Mouse (Mus musculus) liver, embryonic 16.5 days (tissue): ENCODE results near the gene Gm17409. TPM values are rescaled to one million over a fixed set of nuclear protein-coding genes. Genes with fewer than 3 reads are reported as not detected.

ENCODE experiments used
- ATAC-seq: fragments of 200-750 bp; cut with Nextera tagmentation; 2 replicates; pipeline ENCODE4 v1.8.0; 2017; ENCODE audit warnings: low read depth, mild to moderate bottlenecking, moderate number of reproducible peaks, moderate library complexity
- H3K27ac ChIP-seq: fragments of 300-500 bp; sonication (generic); 2 replicates; pipeline ENCODE4 v1.5.1; 2014; ENCODE audit warnings: mild to moderate bottlenecking, low read length
- H3K27me3 ChIP-seq: fragments of 300-500 bp; sonication (generic); 2 replicates; pipeline ENCODE4 v1.6.1; 2014; ENCODE audit warnings: low read depth, low read length, mixed read lengths; ENCODE audit not compliant: control insufficient read depth, insufficient read depth
- H3K36me3 ChIP-seq: fragments of 300-500 bp; sonication (generic); 2 replicates; pipeline ENCODE4 v1.6.1; 2014; ENCODE audit warnings: mild to moderate bottlenecking; ENCODE audit not compliant: control insufficient read depth, insufficient read depth
- H3K4me1 ChIP-seq: fragments of 300-500 bp; sonication (generic); 2 replicates; pipeline ENCODE4 v1.6.1; 2014; ENCODE audit warnings: low read depth, low read length, mixed read lengths; ENCODE audit not compliant: control insufficient read depth
- H3K4me2 ChIP-seq: fragments of 300-500 bp; sonication (generic); 2 replicates; pipeline ENCODE4 v1.6.1; 2014; ENCODE audit warnings: low read depth, low read length, mixed read lengths
- H3K4me3 ChIP-seq: fragments of 300-500 bp; sonication (generic); 2 replicates; pipeline ENCODE4 v1.5.1; 2014; ENCODE audit warnings: low read depth, mild to moderate bottlenecking, low read length
- H3K9ac ChIP-seq: fragments of 300-500 bp; sonication (generic); 2 replicates; pipeline ENCODE4 v1.6.1; 2014; ENCODE audit warnings: low read depth, low read length
- H3K9me3 ChIP-seq: fragments of 300-500 bp; sonication (generic); replicated peaks from 2 replicates; pipeline ENCODE4 v1.6.1; 2016; ENCODE audit warnings: low read length; ENCODE audit not compliant: control insufficient read depth
- WGBS: fragments of 180-500 bp; shearing (Covaris S2); extraction: QIAGEN DNeasy Blood & Tissue Kit; methylation state at CpG from one replicate; pipeline ENCODE4 v1.1.7; 2014; ENCODE audit not compliant: insufficient replicate concordance; 5-methylcytosine and 5-hydroxymethylcytosine counted together
- polyA plus RNA-seq: library from polyadenylated mRNA; unstranded; fragments of >200 nt; fragmentation: Nextera tagmentation; extraction: Ambion mirVana; gene quantifications from 2 replicates; pipeline ENCODE4 v1.2.1, GENCODE M21; 2015

The Gm17409 gene
- polyA plus RNA-seq, 1 experiment from 2014 or later, result not detected

DNA sequence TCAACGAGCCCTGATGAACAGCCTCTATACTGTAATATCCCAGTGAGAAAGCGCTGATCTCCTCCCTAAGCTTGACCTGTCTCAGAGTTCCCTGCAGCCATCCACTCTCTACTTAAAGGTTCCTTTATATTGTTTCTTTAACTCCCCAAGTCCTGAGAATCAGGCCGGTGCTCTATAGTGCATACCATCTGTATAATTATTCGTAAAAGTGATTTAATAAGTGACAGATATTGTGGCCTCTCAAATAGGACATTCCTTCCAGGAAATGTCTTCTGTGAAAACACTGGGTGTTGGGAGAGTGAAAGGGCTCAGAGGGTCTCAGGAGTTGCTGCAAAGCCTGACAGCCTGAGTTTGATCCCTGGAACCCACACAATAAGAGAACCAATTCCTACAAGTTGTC lies 8.2 kb downstream of the Gm17409 start:
- Histone ChIP-seq H3K4me1 (no peaks in the 10 kb centered on the region), H3K4me2 (no peak overlapping the region), H3K9ac (no peak overlapping the region), H3K27ac (no peak overlapping the region), H3K36me3 (no peaks in the 10 kb centered on the region; the same call in 1 of the 2 replicates), H3K4me3 (no peak overlapping the region), H3K27me3 (no peaks in the 10 kb centered on the region), H3K9me3 (no peaks in the 10 kb centered on the region)
- WGBS, result 78% methylated on average over 4 of the region's 4 CpGs
- ATAC-seq, result no peak

DNA sequence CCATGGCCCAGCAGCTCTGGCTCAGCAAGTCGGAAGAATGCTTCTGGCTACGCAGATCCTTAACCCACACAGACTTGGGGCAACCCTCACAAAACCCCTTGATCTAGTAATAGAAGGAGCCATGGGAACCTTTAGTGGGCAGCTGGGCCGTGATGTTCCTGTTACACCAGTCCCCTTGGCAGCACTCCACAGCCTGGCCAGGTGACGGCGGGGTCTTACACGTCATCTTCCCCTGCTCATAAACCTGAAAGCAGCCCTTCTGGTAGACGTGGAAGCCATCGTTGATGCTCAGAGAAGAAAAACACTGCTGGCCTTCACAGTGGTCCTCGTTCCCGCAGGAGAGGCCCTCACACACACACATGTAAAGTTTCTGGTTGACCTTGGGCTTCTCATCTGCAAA lies 9.6 kb downstream of the Gm17409 start:
- H3K27ac ChIP-seq, result no peak overlapping the region
- no peaks in the 10 kb centered on the region for H3K9me3 ChIP-seq
- no peaks in the 10 kb centered on the region for H3K4me1 ChIP-seq
- no peak overlapping the region for H3K9ac ChIP-seq
- no peaks in the 10 kb centered on the region for H3K27me3 ChIP-seq
- H3K4me2 ChIP-seq, result no peak overlapping the region
- H3K4me3 ChIP-seq, result no peak overlapping the region
- no peaks in the 10 kb centered on the region; the same call in 1 of the 2 replicates for H3K36me3 ChIP-seq
- no peak for ATAC-seq
- 67% methylated on average over 10 of the region's 10 CpGs for WGBS

DNA sequence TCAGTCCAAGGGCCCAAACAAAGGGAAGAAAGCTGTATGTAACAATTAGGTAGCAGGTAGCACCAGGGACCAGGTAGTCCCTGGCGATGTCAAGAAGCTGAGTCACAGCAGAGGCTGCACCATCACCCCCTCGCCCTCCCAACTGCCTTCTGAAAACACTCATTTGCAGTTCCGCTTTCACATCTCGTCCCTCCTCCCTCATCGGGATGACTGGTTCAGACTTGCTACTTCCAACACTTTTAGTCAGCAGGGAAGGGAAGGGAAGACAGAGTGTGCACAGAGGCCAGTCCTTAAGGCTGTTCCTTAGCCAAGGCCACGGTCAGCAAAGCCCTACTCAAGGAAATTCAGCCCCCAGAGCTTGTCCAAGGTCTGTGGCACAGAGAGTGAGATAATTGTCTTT lies 10.8 kb downstream of the Gm17409 start:
- H3K36me3 ChIP-seq, result no peaks in the 10 kb centered on the region; the same call in 1 of the 2 replicates
- no peak overlapping the region for H3K4me3 ChIP-seq
- no peak overlapping the region for H3K27ac ChIP-seq
- no peak overlapping the region for H3K9ac ChIP-seq
- WGBS, result 45% methylated on average over 6 of the region's 6 CpGs
- no peak overlapping the region for H3K4me2 ChIP-seq
- no peaks in the 10 kb centered on the region for H3K9me3 ChIP-seq
- no peaks in the 10 kb centered on the region for H3K27me3 ChIP-seq
- H3K4me1 ChIP-seq, result no peaks in the 10 kb centered on the region
- no peak for ATAC-seq

DNA sequence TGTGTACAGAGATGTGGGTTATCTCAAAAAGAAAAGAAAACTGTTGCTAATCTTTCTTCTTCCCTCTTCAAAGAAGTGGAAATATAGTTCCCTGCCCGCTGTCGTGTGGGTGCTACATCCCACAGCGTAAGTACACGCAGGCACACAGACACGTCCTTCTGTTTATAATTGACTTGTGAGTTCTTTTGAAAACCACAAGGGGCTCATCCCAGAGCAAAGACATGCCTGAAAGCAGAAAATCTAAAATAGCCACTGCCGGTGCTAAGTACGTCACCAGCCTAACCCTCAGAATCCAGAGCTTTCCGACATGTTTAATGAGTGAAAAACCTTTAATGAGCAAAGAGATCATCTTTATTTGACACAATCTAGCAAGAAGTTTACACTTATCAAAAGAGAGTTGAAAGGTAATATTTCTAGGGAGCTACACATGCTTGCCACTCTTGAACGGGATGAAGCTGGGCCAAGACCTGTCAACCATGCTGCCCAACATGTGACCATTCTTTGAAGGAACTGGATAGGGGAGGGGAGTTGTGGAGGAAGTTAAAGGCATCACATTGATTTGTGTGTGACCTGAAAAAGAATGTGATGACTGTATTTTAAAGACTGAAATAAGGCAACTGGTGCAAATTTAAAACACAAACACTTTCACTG lies 11.7 kb downstream of the Gm17409 start:
- H3K36me3 ChIP-seq, result no peaks in the 10 kb centered on the region; the same call in 1 of the 2 replicates
- H3K9ac ChIP-seq, result no peak overlapping the region
- no peaks in the 10 kb centered on the region for H3K9me3 ChIP-seq
- H3K4me2 ChIP-seq, result no peak overlapping the region
- 68% methylated on average over 9 of the region's 9 CpGs for WGBS
- ATAC-seq, result no peak
- no peaks in the 10 kb centered on the region for H3K4me1 ChIP-seq
- H3K4me3 ChIP-seq, result no peak overlapping the region
- no peak overlapping the region for H3K27ac ChIP-seq
- H3K27me3 ChIP-seq, result no peaks in the 10 kb centered on the region

DNA sequence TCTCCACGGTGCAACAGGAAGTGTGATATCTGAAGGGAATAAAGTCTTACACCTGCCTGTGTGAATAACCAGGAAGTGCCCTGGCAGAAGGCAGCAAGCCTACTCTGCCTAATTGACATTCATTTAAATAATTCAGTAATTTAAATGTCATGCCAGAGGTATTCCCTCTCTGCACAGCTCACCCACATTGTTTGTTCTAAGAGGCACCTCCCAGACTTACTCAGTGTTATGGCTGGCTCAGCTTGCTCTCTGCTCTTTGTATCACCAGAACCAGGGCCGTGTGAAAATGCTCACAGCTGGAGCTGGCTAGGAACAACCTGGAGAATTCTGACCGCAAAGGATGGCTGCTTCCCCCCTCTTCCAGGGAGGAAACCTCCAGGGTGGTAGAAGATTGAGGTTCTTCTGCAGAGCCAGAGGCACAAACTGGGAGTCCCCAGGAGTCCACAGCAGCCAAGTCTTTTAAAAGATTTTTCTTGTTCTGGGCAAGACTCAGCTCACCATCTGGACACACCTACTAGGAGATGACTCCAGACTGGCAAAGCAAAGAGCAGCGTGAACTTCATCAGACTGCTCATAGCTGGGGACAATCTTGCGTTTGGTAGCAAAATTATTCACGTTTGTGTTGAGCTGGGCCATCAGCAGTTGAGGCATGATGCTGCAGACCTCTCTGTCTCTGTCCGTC lies 14.5 kb downstream of the Gm17409 start:
- WGBS, result 47% methylated on average over 7 of the region's 7 CpGs
- ATAC-seq, result no peak
- Histone ChIP-seq H3K27ac (no peak overlapping the region), H3K27me3 (no peaks in the 10 kb centered on the region), H3K4me3 (no peak overlapping the region), H3K9ac (no peak overlapping the region), H3K9me3 (no peaks in the 10 kb centered on the region), H3K36me3 (no peaks in the 10 kb centered on the region), H3K4me1 (no peaks in the 10 kb centered on the region), H3K4me2 (no peak overlapping the region)

DNA sequence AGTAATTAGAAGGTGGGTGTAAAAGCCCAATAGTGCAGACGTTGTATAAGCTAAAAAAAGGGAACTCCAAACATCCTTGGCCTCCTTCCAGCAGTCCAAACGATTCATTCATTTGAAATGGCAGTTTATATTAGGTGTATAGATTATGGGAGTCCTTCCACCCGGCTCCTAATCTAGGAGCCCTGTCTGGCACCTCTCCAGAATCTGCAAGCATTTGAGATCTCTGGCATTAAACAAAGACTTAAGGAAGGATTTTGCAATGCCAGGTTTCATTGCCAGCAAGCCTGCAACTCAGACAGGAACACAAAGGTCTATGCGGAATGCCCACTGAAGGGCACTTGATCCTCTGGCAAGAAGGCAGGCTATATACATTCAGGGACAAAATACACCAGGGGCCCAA lies 15.2 kb downstream of the Gm17409 start:
- Histone ChIP-seq H3K9ac (no peak overlapping the region), H3K4me2 (no peak overlapping the region), H3K36me3 (no peaks in the 10 kb centered on the region), H3K27me3 (no peaks in the 10 kb centered on the region), H3K27ac (no peak overlapping the region), H3K4me1 (no peaks in the 10 kb centered on the region), H3K4me3 (no peak overlapping the region), H3K9me3 (no peaks in the 10 kb centered on the region)
- no peak for ATAC-seq
- WGBS, result 34% methylated on average over 4 of the region's 4 CpGs

DNA sequence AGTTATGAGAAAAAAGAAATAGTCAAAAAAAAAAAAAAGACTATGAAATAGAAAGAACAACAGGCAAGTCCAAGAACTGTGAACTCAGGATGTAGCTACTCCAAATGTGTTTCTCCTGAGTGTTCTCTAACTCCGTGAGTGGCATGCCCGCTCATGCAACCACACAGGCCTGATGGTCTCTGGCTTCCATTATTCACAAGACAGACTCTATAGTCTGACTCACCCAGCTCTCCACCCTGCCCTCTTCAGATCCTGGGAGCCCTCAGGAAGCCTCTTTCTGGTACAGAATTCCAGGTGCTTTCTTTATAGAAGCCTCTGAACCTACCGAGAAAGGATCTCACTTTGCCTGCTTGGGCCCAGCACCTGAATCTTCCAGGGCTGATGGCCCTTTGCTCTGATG lies 15.8 kb downstream of the Gm17409 start:
- Histone ChIP-seq H3K4me1 (no peaks in the 10 kb centered on the region), H3K27ac (no peak overlapping the region), H3K36me3 (no peaks in the 10 kb centered on the region), H3K4me3 (no peak overlapping the region), H3K4me2 (no peak overlapping the region), H3K9me3 (no peaks in the 10 kb centered on the region), H3K9ac (no peak overlapping the region), H3K27me3 (no peaks in the 10 kb centered on the region)
- no peak for ATAC-seq
- WGBS, result 74% methylated on average over 3 of the region's 3 CpGs

DNA sequence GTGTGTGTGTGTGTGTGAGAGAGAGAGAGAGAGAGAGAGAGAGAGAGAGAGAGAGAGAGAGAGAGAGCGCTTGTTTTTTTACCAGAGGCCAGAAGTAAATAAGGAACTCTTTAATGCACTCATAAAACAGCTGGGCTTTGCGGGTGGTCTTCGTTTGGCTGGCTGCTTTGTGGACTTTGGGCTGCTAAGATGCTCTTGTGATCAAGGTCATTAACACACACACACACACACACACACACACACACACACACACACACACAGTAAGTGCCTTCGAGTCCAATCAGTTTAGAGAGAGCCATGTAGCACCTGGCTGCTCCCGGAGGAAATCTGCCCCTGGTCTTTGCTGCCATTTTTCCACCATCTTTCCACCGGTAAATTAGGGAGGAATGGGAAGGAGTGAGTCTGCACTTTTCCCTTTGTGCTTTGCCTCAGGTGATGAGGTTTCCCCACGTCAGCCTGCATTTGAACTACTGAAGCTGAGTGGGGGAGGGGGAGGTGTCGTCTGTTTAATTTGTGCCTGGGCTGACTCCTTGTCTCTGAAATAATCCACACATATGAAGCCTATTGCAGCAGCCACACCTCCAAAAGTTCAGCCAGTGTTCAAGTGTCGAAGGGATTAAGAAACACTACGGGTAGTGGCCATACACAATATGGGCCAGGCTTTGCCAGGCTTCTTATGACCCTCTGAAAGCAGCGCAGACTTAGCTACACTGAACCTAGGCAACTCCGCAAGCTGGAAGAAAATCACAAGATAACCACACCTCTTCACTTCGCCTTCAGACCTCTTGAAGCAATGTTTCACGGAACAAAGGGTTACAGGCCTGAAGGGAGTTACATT lies 16.7 kb downstream of the Gm17409 start:
- WGBS, result 64% methylated on average over 13 of the region's 14 CpGs
- Histone ChIP-seq H3K27me3 (no peaks in the 10 kb centered on the region), H3K36me3 (no peaks in the 10 kb centered on the region), H3K9me3 (no peaks in the 10 kb centered on the region), H3K27ac (no peak overlapping the region), H3K4me3 (no peak overlapping the region), H3K4me2 (no peak overlapping the region), H3K4me1 (no peaks in the 10 kb centered on the region), H3K9ac (no peak overlapping the region)
- ATAC-seq, result no peak

DNA sequence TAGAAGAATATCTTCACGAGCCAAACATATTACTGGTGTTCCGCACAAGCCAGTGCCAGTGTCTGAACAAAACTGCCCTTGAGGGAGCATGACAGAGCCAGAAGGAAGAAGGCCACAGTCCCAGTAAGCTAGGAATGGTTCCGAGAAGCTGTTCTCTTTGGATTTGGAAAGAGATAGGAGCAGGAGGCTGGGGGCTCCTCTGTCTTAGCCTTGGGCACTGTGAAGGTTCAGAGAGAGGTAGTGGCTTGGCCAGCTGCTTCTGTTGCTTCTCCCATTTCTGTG lies 17.3 kb downstream of the Gm17409 start:
- Histone ChIP-seq H3K9ac (no peak overlapping the region), H3K27me3 (no peaks in the 10 kb centered on the region), H3K4me1 (no peaks in the 10 kb centered on the region), H3K27ac (no peak overlapping the region), H3K4me3 (no peak overlapping the region), H3K4me2 (no peak overlapping the region), H3K36me3 (no peaks in the 10 kb centered on the region), H3K9me3 (no peaks in the 10 kb centered on the region)
- ATAC-seq, result no peak
- WGBS, result 74% methylated on average over 3 of the region's 3 CpGs
